Mouse (Mus musculus) liver, adult (tissue): ENCODE data around the gene Xrcc6.

Experiments
- GATA4 ChIP-seq: IDR thresholded peaks from 2 replicates; pipeline ENCODE4 v1.6.1; 2014; ENCODE audit warnings: mild to moderate bottlenecking, low read length; ENCODE audit not compliant: insufficient replicate concordance

The Xrcc6 gene

GRCm38 (mm10) chr15:81987646-81988045 lies at the start of gene Xrcc6:
TSS of gene Xrcc6 (plus strand) at chr15:81987835.
- TF ChIP-seq GATA4 = no peak

GRCm38 (mm10) chr15:81938246-81938645 lies 49.4 kb upstream of the Xrcc6 start:
- no peak for TF ChIP-seq GATA4

- TF ChIP-seq GATA4 = no peak
Measured at GRCm38 (mm10) chr15:81939157-81939715, 48.4 kb upstream of the Xrcc6 start.

- no peak for TF ChIP-seq GATA4
Measured at GRCm38 (mm10) chr15:81939774-81940173, 47.9 kb upstream of the Xrcc6 start.

GRCm38 (mm10) chr15:81940219-81940618 lies 47.4 kb upstream of the Xrcc6 start:
- TF ChIP-seq GATA4 = no peak

- TF ChIP-seq GATA4 = no peak
Measured at GRCm38 (mm10) chr15:81941010-81941409, 46.6 kb upstream of the Xrcc6 start.

GRCm38 (mm10) chr15:81943176-81943749 lies 44.4 kb upstream of the Xrcc6 start:
- no peak for TF ChIP-seq GATA4

- no peak for TF ChIP-seq GATA4
Measured at GRCm38 (mm10) chr15:81949076-81949475, 38.6 kb upstream of the Xrcc6 start.

GRCm38 (mm10) chr15:81949476-81950131 lies 38.0 kb upstream of the Xrcc6 start:
- TF ChIP-seq GATA4 = no peak

- TF ChIP-seq GATA4 = no peak
Measured at GRCm38 (mm10) chr15:81950716-81951115, 36.9 kb upstream of the Xrcc6 start.

- TF ChIP-seq GATA4 = no peak
Measured at GRCm38 (mm10) chr15:81951159-81951558, 36.5 kb upstream of the Xrcc6 start.

- TF ChIP-seq GATA4 = no peak
Measured at GRCm38 (mm10) chr15:81952310-81952709, 35.3 kb upstream of the Xrcc6 start.

GRCm38 (mm10) chr15:81954151-81954583 lies 33.5 kb upstream of the Xrcc6 start:
- no peak for TF ChIP-seq GATA4

GRCm38 (mm10) chr15:81954716-81955115 lies 32.9 kb upstream of the Xrcc6 start:
- TF ChIP-seq GATA4 = no peak

GRCm38 (mm10) chr15:81955414-81955813 lies 32.2 kb upstream of the Xrcc6 start:
- no peak for TF ChIP-seq GATA4

GRCm38 (mm10) chr15:81956457-81956856 lies 31.2 kb upstream of the Xrcc6 start:
- TF ChIP-seq GATA4 = no peak
